Mouse (Mus musculus): ENCODE results near the gene Fam172a. TPM values are rescaled to one million over a fixed set of nuclear protein-coding genes. Genes with fewer than 3 reads are reported as not detected.

The Fam172a gene
- total RNA-seq, 2 experiments from 2014 or later = 34.8 to 35.0 TPM

- DNase-seq (ENCODE audit: low spot score in 2 of 2) = no peak
Measured at GRCm38 (mm10) chr13:78211231-78212010, 509.6 kb downstream of the Fam172a start.

GRCm38 (mm10) chr13:78212111-78212510 is 510.3 kb downstream of the Fam172a start:
- DNase-seq (ENCODE audit: low spot score in 2 of 2) = no peak

- DNase-seq (ENCODE audit: low spot score in 2 of 2) = no peak
Measured at GRCm38 (mm10) chr13:78213155-78213554, 511.3 kb downstream of the Fam172a start.

- DNase-seq (ENCODE audit: low spot score in 2 of 2) = no peak
Measured at GRCm38 (mm10) chr13:78215223-78215622, 513.4 kb downstream of the Fam172a start.
